Comparison of ENCODE assay signal across 27 mouse cellular contexts in genomic region chr11:79901146-79901545, GRCm38 (mm10).
"Had no signal": no experiment of that assay in that cellular context is flagged by ENCODE, and none has a peak within 500 bp of the region (broad histone marks: within the 10 kb centered on the region; RNA-seq: fewer than 3 reads in every experiment).

No protein-coding gene starts in this region.

- ATAC-seq: hindbrain, postnatal 0 days; intestine, embryonic 16.5 days; liver, embryonic 12.5 days had no signal

- H3K4me1 ChIP-seq: heart, embryonic 10.5 days; heart, embryonic 12.5 days; hindbrain, embryonic 10.5 days; hindbrain, embryonic 13.5 days; hindbrain, embryonic 15.5 days; kidney, embryonic 15.5 days; limb, embryonic 13.5 days; limb, embryonic 15.5 days; liver, embryonic 12.5 days had no signal

- H3K4me3 ChIP-seq: heart, embryonic 10.5 days; heart, embryonic 12.5 days; hindbrain, embryonic 10.5 days; hindbrain, embryonic 13.5 days; hindbrain, embryonic 15.5 days; kidney, embryonic 15.5 days; layer of hippocampus, adult 2 months; limb, embryonic 13.5 days; limb, embryonic 15.5 days; liver, embryonic 12.5 days had no signal

- H3K9me3 ChIP-seq: heart, embryonic 10.5 days; heart, embryonic 12.5 days; hindbrain, embryonic 10.5 days; hindbrain, embryonic 13.5 days; hindbrain, embryonic 15.5 days; kidney, embryonic 15.5 days; limb, embryonic 13.5 days; limb, embryonic 15.5 days; liver, embryonic 12.5 days had no signal

- DNase-seq: gastrocnemius, postnatal 14 days; gastrocnemius, postnatal 36 days; heart, adult 11 months; heart, postnatal 10 days; heart, postnatal 4 days; kidney, adult 11 months; kidney, adult 2 months; kidney, adult 9 months; kidney, postnatal 14 days; kidney, postnatal 4 days; layer of hippocampus, adult 9-11 months; layer of hippocampus, postnatal 36 days; left cerebral cortex, postnatal 4 days had no signal

- H3K9ac ChIP-seq: heart, embryonic 12.5 days; hindbrain, embryonic 13.5 days; hindbrain, embryonic 15.5 days; kidney, embryonic 15.5 days; limb, embryonic 13.5 days; limb, embryonic 15.5 days; liver, embryonic 12.5 days; liver, embryonic 14.5 days had no signal

- H3K27ac ChIP-seq: heart, embryonic 10.5 days; hindbrain, embryonic 10.5 days; hindbrain, embryonic 13.5 days; hindbrain, embryonic 15.5 days; hindbrain, postnatal 0 days; kidney, embryonic 15.5 days; kidney, postnatal 0 days; layer of hippocampus, adult 2 months; limb, embryonic 13.5 days; limb, embryonic 15.5 days; liver, embryonic 12.5 days; liver, embryonic 14.5 days had no signal

- H3K4me2 ChIP-seq: heart, embryonic 12.5 days; hindbrain, embryonic 13.5 days; hindbrain, embryonic 15.5 days; kidney, embryonic 15.5 days; limb, embryonic 13.5 days; limb, embryonic 15.5 days; liver, embryonic 12.5 days had no signal

- H3K27me3 ChIP-seq: heart, embryonic 12.5 days; hindbrain, embryonic 13.5 days; hindbrain, embryonic 15.5 days; kidney, embryonic 15.5 days; limb, embryonic 13.5 days; limb, embryonic 15.5 days had no signal

- H3K36me3 ChIP-seq: heart, embryonic 10.5 days; heart, embryonic 12.5 days; hindbrain, embryonic 10.5 days; hindbrain, embryonic 13.5 days; hindbrain, embryonic 15.5 days; kidney, embryonic 15.5 days; limb, embryonic 13.5 days; limb, embryonic 15.5 days; liver, embryonic 12.5 days had no signal
